Mouse (Mus musculus): ENCODE measurements around the gene Fkbpl.

DNA sequence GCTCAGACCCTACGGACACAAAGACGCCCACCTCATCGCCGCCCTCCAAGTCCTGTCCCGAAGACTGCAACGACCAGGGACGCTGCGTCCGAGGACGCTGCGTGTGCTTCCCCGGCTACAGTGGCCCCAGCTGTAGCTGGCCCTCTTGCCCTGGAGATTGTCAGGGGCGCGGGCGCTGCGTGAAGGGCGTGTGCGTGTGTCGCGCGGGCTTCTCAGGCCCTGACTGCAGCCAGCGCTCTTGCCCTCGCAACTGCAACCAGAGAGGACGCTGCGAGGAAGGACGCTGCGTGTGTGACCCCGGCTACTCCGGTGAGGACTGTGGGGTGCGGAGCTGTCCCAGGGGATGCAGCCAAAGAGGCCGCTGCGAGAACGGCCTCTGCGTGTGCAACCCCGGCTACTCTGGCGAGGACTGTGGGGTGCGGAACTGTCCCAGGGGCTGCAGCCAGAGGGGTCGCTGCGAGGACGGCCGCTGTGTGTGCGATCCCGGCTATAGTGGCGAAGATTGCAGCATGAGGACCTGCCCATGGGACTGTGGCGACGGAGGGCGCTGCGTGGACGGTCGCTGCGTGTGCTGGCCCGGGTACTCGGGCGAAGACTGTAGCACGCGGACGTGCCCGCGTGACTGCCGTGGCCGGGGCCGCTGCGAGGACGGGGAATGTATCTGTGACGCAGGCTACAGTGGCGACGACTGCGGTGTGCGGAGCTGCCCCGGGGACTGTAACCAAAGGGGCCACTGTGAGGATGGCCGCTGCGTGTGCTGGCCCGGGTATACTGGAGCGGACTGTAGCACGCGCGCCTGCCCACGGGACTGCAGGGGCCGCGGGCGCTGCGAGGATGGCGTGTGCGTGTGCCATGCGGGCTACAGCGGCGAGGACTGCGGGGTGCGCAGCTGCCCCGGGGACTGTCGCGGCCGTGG is 26.8 kb downstream of the Fkbpl start:
- TF ChIP-seq POLR2A (IDR thresholded peaks at IDR 0.05; ENCODE audit: borderline replicate concordance, insufficient read depth, low read length) (no peak), CTCF (IDR thresholded peaks at IDR 0.05; ENCODE audit: borderline replicate concordance, insufficient read depth, low read depth, low read length) (no peak)
